Mouse (Mus musculus) kidney, postnatal 4 days (tissue): ENCODE measurements around the gene Grin2b.

ENCODE experiments used
- DNase-seq, 2 experiments: peaks; one replicate each; pipeline ENCODE4 v3.0.0; 2021; ENCODE audit warnings: mixed read lengths in 2 of 2

Grin2b gene

DNA sequence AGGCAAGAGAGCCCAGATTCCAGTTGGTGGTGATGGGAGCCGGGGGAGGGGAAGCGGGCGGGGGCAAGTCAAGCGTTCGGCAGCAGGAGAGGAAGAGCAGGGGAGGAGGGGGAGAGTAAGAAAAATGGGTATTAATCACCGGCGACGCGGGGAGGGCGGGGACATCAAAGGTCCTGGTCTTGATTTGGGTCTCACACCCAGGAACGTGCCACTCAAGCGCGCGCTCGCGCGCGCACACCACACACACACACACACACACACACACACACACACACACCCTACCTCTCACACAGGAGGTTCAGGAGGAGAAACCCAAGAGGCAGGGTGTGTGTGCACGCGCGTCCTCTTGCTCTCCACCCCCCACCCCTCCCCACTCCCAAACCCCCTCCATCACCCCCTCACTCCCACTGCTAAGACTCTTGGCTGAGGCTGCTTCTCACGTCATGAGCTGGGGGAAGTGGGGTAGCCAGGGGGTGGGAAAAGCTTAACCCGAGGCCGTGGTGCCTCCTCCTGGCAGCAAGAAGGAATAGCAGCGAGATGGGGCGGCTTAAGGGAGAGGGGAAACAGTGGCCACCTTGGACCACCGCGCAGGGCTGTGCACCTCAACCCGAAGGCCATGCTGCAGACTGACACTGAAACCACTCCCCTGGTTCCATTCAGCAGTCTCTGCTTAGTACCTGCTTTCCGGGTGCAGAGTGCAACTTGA is at the start of gene Grin2b:
Grin2b (minus strand) TSS at position 321 of the 706 bp plus-strand sequence.
- DNase-seq = peak; percentile 35 to 53

DNA sequence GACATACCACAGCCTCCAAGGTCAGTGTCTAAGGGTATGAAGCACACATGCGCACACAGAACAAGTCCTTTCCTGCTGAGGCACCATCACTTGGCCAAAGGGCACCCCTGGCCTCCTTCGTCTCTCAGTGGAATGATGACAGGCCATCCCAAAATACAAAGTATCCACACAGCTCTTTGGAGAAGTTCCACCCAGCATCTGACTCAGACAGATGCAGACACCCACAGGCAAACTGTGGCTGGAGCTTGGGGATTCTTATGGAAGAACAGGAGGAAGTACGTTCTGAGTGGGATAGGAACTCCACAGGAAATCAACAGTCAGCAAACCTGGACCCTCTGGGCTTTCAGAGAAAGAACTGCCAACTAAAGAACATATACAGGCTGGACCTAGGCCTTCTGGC is 48.6 kb upstream of the Grin2b start:
- DNase-seq = no peak

DNA sequence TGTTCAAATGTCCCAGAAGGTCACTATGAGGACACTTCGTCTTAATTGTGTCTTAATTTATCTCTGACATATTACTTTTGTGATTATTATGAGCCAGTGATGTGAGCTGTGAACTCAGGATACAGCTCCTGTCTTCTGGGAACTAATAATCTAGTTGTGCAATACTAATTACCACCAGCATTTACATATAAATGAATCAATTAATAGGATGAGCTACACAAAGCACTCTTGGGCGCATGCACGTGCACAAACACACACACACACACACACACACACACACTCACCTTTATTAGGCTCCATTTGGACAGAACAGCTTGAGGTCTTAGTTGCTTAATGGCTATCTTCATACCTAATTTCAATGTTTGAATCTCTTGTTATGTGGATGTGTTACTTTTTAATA is 37.1 kb upstream of the Grin2b start:
- DNase-seq = no peak

DNA sequence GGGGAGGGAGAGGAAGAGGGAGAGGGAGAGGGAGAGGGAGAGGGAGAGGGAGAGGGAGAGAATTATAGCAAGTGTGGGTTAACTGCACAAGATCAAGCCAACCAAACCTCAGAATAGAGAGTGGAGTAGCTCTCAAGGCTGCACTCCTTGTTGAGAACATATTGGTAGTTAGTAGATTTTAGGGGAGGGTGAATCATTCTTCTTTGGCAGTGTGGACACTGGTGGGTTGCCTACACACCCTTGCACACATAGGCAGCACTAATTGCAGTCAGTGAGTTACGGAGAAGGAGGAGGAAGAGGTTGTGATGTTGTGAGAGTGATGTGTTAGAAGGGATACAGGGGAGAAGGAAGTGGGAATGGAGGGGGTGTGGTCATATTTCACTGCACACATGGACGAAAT is 26.5 kb upstream of the Grin2b start:
- no peak for DNase-seq

DNA sequence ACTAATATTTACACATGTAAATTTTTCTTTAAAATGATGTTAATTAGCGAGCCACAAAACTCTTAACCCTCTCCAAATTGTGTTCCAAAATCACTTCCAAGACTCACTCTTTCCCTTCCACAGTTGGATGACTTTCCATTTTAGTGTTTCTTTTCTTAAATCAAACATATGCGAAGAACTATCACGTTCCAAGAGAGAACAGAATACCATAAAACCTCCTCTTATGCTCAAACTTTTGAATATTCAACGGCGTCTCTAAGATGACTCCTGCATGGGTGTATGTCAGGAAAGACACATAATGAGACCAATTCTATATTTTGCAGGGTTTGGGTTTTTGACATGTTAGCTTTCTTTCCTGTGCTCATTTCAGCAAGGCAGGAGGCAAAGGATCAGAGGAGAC is 21.3 kb upstream of the Grin2b start:
- no peak for DNase-seq

DNA sequence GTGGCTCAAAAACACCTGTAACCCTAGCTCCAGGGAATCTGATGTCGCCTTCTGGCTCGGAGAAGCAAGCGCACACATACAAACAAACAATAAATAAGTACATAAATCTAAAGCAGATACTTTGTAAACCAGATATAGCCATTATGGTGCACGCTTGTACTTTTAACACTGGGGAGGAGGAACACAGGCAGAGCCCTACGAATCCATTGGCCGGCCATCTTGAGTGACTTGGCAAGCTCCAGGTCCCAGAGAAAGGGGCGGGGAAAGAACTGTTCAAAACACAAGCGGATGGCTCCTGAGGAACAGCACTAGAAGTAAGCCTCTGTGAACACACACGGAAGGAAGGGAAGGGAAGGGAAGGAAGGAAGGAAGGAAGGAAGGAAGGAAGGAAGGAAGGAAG is 4.8 kb upstream of the Grin2b start:
- DNase-seq = no peak

DNA sequence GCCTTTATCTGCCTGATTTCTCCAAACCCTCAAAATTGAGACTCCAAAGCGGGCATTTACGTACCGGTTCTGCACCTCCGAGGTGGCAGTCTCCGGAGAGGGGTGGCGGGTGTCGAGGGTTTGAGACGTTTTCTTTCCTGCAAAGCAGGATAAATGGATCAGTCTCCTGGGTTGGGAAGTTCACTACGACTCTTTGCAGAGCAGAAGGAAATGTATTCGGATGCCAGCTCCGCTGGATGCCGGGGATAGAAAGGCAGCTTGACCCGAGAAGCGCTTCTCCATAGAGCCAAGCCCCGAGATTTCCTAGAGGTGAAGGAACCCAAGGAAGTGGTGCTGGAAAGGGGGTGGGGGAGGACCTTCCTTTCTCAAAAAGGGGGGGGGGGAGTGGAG is 515 bp downstream of the Grin2b start:
- peak; percentile 9 to 22 for DNase-seq

DNA sequence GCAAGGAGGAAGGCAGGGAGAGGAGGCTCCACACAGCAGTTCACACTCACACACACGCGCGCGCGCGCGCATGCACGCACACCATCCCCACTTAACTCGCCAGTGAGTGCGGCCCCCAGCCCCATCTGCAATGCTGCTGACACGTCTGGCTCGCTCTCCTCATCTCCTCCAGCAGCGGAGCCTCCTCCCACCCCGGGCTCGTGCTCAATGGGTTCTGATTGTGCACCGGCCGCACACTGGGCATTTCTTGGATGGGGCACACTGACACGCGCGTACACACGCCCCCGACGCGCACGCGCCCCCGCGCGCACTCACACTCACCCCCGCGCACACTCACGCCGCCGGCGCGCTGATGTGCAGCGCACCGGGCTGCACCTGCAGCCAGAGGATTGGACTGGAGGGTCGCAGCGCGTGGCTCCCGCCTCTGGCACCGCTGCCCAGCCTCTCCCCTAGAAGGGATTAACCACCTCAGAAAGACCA is 1.1 kb downstream of the Grin2b start:
- DNase-seq = peak; percentile 24 to 31

DNA sequence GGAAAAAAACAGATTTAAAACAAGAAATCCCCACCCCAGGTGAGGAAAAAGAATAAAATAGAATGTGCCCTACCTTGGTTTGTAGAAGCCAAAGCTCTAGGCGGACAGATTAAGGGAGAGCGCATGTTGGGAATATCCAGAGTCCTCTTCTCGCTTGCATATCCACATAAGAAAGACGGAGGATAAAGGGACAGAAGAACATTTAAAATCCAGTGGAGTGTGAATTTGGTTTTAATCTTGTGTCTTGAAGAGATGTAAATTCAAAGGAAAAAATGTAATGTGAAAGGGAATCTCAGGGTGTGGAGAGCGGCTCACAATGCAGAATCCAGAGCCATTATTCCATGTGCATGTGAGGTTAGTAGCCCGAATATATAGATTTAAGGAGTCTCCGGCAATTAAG is 2.0 kb downstream of the Grin2b start:
- DNase-seq = no peak

DNA sequence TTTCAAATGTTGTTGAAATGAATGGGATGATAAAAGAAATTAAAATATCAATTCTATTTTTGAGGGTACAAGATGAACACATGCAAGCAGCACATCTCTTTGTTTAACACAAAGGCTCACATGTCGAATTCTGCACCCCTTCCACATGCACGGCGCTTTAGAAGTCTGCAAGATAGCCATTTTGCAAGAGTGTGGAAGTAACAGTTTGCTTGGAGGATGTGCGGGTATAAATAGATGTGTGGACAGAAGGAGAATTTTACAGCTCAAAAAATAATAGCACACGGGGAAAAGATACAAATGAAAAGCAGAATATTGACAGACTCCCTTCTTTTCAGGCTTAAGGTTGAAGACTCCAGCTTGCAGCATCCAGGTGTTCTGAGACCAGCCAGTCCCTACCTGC is 2.9 kb downstream of the Grin2b start:
- no peak for DNase-seq

DNA sequence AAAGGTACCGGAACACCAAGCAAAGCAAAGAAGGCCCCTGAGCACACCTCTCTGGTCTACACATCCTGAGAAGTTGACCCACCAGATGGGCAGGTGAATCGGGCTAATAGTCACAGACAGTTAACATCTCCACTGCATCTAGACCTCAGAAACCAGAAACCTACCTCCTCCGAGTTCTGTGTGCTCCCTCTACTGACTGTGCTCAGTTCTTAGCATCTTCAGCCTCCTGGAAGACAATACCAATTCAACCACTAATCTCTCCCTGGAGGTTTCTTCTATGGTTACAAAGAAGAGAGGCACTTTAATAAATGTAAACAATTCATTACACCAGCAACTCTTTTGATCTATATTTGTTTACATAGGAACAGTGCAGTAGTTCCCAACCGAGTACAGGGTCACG is 6.0 kb downstream of the Grin2b start:
- DNase-seq = no peak

DNA sequence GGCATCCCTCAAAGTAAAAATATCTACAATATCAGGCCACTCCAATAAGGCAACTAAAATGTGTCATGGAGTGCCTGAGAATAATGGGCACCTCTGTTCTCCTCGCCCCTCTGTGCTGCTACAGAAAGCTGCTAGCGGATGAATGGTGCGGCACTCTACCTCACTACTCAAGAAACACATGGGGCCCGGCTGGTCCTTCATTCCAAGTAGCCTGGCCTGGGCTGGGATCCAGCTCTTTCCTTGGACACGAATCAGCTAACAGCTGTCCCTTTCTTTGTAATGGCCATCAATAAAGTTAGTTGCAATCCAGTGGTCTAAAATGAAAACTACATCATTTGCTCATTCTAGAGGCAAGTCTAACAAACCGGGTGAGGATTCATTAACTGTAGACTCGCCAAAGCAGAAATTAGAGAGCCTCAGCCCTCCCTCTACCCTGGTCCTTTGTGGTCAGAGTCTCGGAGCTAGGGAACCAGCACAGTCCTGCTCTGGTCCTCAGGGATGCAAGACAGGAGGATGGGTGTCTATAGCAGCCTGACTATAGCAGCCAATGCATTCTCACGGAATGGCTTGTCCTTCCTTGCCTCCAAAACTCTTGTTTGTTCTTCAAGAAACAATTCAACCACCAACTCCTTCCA is 7.8 kb downstream of the Grin2b start:
- DNase-seq = peak; percentile 64 to 71

DNA sequence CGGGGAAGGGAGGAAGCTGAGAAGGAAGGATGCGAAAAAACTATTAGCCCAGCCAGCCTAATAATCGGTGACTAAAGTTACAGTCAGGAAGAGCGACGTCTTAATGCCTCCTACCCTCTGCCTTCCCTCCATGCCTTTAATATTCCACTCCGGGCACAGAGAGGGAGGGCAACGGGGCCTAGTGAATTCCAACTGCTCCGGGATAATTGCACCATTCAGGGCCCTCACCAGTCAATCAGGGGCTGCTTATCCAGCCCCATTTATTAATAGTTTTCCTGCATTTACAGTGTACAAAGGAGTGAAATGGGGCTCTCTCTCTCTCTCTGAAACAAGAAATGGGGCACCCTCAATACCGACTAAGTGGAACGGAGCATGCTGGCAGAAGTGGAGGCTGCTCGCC is 11.2 kb downstream of the Grin2b start:
- no peak for DNase-seq

DNA sequence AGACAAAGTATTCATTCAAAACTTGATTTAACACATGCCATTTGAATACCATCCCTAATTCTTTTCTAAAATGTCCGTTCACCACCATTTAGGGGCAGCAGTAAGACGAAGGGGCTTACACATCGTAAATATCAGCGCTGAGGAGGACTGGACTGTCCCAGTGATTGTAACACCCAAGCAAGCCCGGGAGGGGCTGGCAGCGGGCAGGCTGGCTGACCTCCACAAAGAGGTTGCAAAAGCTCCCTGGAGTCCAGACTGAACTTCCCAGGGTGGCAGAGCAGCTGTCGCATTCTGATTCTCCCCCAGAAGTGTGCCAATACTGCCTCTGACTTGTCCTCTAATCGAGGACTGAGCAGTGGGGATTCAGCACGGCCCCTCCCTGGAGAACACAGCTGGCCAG is 19.9 kb downstream of the Grin2b start:
- no peak for DNase-seq

DNA sequence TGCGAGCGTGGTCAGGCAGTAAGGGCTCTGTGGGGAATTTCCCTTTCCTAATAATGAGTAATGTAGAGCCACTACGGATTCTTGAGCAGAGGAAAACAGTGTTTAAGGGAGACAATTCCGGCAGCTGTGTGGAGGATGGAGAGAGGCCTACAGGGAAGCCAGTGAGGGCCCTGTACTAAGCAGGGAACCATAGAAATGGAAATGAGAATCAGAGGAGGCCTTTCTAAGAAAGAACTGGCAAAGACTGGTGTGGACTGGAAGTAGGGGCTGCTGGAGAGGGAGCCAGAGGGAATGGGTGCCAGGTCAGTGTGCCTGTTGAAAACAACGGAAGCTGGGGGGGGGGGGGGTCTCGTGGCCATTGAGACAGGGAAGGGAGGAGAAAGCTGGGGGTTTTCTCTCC is 23.2 kb downstream of the Grin2b start:
- no peak for DNase-seq

DNA sequence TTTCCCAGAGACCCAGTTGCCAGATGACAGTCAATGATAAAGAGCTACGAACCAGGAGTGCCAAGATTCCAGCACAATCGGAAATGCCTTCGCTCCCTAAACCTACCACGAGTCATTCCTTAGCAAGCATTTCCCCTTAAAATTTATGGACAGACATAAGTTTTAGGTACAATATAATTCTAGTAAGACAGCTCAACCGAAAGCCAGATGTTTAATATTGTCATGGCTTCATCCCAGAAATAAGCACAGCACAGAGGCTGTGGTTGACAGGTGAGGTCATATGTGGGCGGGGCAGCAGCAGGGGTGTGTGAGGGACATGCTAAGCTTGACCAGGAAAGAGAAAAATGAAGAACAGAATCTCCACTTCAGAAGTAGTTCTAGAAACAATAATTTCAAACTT is 33.3 kb downstream of the Grin2b start:
- peak; percentile 26 to 33 for DNase-seq

DNA sequence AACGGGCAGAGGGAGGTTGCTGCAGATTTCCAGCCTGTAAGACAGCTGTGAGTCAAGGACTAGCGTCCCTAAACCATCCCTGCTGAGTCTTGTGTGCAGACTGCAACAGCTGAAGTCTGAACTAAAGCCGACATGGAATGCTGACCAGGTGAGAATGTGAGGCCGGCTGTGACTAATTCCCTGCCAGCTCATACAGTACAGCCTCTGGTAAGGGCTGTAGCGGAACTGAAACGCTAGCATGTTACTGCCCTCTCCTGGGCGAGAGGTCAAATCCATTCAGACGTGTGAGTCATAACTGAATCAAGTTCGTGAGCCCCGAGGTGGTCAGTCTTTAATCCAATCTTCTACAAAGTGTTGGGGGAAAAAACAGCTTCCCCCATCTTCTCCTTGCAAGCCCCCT is 42.9 kb downstream of the Grin2b start:
- DNase-seq = peak; percentile 59 to 72

DNA sequence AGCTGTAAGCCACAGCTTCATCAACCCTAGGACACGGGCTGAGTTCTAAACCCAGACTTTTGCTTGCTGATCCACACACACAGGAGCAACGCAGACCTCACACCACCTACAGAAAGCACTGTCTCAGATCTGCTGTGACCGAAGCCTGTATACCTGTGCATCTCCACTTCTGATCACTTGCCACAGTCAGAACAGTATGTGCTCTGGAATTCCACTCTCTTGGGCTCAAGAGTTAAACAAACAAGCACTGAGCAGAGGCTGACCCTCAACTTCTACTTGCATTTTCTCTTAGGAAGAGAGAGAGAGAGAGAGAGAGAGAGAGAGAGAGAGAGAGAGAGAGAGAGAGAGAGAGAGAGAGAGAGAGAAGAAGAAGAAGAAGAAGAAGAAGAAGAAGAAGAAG is 50.7 kb downstream of the Grin2b start:
- DNase-seq = no peak

DNA sequence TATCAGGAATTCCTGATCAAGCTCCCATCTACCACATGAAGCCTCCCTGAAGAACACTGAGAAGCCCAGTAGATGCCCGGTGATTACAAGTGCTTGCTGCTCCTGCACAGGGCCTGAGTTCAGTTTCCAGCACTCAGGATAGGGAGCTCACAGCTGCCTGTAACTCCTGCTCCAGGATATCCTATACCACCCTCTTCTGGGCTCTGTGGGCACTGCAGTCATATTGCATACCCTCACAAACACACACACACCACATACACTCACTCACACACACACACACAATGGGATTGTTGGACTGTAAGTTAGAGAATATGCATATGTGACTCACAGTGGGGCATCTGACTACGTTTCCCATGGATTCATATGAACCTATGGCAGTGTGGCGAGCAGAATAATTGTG is 55.9 kb downstream of the Grin2b start:
- peak; percentile 12 to 21 for DNase-seq

DNA sequence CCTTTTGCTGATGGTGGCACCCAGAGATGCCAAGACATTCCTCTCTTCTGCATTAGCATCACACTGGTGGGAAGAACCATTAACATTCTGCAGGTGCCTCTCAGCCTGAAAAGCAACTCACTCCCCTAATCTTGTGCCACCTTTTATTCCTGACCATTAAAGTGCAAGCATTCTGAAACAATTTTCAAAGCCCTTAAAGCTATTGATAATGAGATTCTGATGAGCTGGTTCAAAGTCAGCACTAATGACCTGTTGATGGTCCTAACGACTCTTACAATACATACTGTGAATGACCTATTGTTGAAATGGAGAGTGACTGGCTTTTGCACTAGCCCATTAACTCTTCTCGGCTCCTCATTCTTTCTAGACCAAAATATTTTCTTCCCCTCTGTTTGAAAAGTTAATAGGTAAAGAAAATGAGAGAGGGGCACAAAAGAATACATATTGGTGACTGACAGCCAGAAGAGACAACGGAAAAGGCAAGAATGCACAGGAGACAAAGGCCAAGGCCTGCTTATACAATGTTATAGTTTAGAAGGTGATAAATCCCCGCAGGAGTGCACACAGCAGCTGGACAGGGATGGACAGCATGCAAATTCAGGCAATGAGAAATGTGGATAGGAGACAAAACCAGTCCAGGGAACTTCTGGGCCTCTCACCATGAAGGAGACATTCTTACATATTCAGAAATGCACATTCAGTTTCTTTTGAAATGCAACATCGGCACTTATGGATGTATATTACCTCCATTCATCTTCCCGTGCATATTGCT is 59.5 kb downstream of the Grin2b start:
- no peak for DNase-seq

DNA sequence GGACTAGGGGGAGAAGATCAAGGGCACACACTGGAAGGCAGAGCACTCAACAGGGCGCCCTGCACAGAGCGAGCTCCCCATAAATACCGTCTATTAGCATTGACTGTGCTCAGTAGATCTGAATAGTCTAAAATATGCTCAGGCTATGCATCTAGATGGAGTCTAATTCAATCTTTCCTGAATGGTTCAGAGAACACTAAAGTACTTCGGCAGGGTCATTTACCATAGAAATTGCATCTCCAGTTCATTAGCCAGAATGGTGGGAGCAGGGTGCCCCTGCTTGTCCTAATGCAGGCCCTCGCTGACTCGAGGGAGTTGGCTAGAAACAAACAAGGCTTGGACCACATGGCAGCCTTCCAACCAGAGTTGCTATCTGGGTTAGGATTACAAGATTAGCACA is 64.1 kb downstream of the Grin2b start:
- peak; percentile 17 to 22 for DNase-seq

DNA sequence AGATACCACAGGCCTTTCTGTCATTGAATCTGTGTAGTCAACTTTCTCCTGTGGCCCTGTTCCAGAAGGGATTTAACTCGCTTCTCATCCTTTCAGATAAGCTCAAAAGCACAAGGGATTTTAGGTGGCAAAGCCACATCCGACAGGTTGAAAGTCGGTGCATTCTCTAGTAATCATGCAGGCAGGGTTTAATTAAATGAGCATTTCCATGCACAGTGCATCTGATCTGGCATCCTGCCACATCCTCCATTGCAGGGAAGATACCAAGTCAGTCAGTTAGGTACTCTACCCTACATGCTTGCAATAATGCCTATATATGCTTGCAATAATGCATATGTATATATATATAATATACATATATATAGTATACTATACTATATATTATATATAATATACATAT is 64.8 kb downstream of the Grin2b start:
- DNase-seq = no peak

DNA sequence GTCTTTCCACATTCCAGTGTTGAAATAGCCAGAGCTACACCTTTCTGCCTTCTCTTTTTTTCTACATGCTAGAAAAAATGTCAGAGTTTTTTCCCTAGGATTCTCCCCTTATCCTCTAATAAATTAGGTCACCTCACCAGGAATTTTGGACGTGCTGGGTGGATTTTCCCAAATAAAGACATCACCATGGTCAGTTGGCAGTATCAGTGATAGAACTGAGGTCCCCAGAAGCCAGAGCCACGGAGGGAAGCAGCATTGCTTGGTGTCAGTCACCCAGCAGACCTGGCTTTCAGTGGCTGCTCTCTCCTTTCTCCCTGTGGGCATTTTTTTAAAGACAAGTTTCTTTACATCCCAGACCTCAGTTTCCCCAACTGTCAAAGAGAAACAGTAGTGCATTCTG is 68.1 kb downstream of the Grin2b start:
- DNase-seq = no peak

DNA sequence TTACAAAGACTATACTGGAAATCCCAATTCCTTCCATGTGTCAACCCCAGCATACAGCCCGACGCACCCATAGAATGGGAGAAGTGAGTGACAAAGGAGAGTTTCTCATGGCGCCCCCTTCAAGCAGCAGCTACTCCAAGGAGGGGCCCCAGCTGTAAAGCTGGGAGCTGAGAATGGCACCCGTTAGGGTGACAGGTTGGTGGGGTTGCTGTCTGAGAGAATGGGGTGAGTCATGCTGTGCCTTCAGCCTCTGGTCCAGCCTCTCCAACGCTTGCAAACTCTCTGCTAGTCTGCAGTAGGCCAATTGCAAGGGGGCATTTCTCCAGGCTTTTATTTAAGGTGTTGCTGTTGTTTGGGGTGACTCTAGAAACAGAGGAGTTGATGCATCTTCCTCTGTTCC is 73.1 kb downstream of the Grin2b start:
- DNase-seq = no peak
